Mouse (Mus musculus) midbrain, postnatal 0 days (tissue): ENCODE measurements at regions not wholly inside any gene's neighbourhood (a gene's known extent, or its start where the extent isn't known, plus 50 kb on each side); places are given as distances from the start of the nearest gene placed in this dataset.

Experiments used
- ATAC-seq: fragments of 200-750 bp; cut with Nextera tagmentation; 2 replicates; pipeline ENCODE4 v1.8.0; 2017; ENCODE audit warnings: moderate number of reproducible peaks, mild to moderate bottlenecking, moderate TSS enrichment, moderate library complexity; ENCODE audit not compliant: low FRiP score
- DNase-seq: peaks from one replicate; pipeline ENCODE4 v3.0.0-alpha.2; 2015; ENCODE audit warnings: low spot score
- H3K27ac ChIP-seq: fragments of 300-500 bp; sonication (generic); 2 replicates; pipeline ENCODE4 v1.5.1; 2014; ENCODE audit warnings: low read depth, mild to moderate bottlenecking, low read length, mixed read lengths
- H3K27me3 ChIP-seq: fragments of 300-500 bp; sonication (generic); 2 replicates; pipeline ENCODE4 v1.6.1; 2014; ENCODE audit warnings: low read length, control low read depth, mixed read lengths; ENCODE audit not compliant: insufficient read depth
- H3K36me3 ChIP-seq: fragments of 300-500 bp; sonication (generic); 2 replicates; pipeline ENCODE4 v1.6.1; 2014; ENCODE audit warnings: low read length, control low read depth, mixed read lengths; ENCODE audit not compliant: insufficient read depth
- H3K4me1 ChIP-seq: fragments of 300-500 bp; sonication (generic); 2 replicates; pipeline ENCODE4 v1.6.1; 2014; ENCODE audit warnings: mild to moderate bottlenecking, control low read depth, antibody characterized with exemption, low read length, mixed read lengths; ENCODE audit not compliant: insufficient read depth
- H3K4me2 ChIP-seq: fragments of 300-500 bp; sonication (generic); 2 replicates; pipeline ENCODE4 v1.6.1; 2014; ENCODE audit warnings: low read depth, mild to moderate bottlenecking, low read length, mixed read lengths; ENCODE audit not compliant: poor library complexity, severe bottlenecking
- H3K4me3 ChIP-seq: fragments of 300-500 bp; sonication (generic); 2 replicates; pipeline ENCODE4 v1.5.1; 2014; ENCODE audit warnings: low read depth, mild to moderate bottlenecking, low read length, moderate library complexity
- H3K9ac ChIP-seq: fragments of 300-500 bp; sonication (generic); replicated peaks from 2 replicates; pipeline ENCODE4 v1.6.1; 2014; ENCODE audit warnings: mild to moderate bottlenecking, low read length, moderate library complexity, mixed read lengths; ENCODE audit not compliant: poor library complexity, severe bottlenecking
- H3K9me3 ChIP-seq: fragments of 300-500 bp; sonication (generic); 2 replicates; pipeline ENCODE4 v1.6.1; 2016; ENCODE audit warnings: low read length, control low read depth
- CTCF ChIP-seq: IDR thresholded peaks from 2 replicates; pipeline ENCODE4 v1.5.1; 2016; ENCODE audit warnings: antibody characterized with exemption, mild to moderate bottlenecking
- WGBS: fragments of 180-500 bp; shearing (Covaris S2); extraction: QIAGEN DNeasy Blood & Tissue Kit; methylation state at CpG from one replicate; pipeline ENCODE4 v1.1.7; 2014; 5-methylcytosine and 5-hydroxymethylcytosine counted together

DNA sequence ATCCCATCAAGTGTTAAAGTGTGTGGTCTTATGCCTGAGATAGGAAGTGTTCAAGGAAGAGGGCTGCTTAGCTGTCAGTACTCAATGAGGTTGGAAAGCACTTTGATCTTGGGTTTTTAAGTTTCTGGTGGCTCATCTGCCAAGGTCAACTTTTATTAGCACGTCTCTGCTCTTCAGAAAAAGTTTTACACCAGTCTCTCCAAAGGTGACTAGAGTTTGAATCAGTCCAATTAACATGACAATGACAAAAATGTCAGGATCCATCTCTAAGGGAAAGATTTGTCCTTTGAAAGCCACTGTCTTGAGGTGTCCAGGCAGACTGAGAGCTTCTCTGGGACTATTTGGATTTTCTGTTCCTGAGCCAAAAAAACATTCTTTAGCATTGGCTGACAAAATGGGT is 73.4 kb upstream of the Egr2 start:
- no peak for ATAC-seq
- H3K36me3 ChIP-seq = no peaks in the 10 kb centered on the region
- H3K27me3 ChIP-seq = no peaks in the 10 kb centered on the region
- H3K4me3 ChIP-seq = no peak overlapping the region
- WGBS = 38% methylated on average over 1 of the region's 1 CpGs
- no peak for DNase-seq
- no peak overlapping the region for H3K27ac ChIP-seq
- TF ChIP-seq CTCF = no peak
- H3K4me2 ChIP-seq = no peak overlapping the region
- no peak overlapping the region for H3K9ac ChIP-seq
- H3K9me3 ChIP-seq = no peaks in the 10 kb centered on the region
- H3K4me1 ChIP-seq = no peaks in the 10 kb centered on the region

DNA sequence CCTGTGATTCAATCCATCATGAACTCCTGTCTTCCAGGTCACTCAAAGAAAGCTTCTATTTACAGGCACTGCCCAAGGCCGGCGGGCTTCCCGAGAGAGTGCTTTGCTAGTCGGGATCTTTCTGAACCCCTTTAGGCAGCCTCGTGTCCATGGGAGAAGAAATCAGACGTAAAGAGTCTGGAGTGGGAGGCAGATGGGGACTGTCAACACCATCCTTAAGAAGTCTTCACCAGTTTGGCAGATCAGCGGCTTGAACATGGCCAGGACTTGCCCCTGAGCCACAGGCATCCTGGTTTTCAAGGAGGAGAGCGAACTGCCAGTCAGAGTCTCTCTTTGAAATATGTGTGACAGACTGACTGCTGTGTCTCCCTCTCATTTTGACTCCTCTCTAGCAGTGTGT is 66.6 kb upstream of the Egr2 start:
- no peak overlapping the region for H3K27ac ChIP-seq

GRCm38 (mm10) chr10:67473016-67473415 is 62.3 kb upstream of the Egr2 start:
- no peak overlapping the region for H3K4me2 ChIP-seq
- H3K36me3 ChIP-seq = no peaks in the 10 kb centered on the region
- H3K27ac ChIP-seq = no peak overlapping the region
- TF ChIP-seq CTCF = no peak
- no peaks in the 10 kb centered on the region for H3K9me3 ChIP-seq
- WGBS = 91% methylated on average over 6 of the region's 6 CpGs
- DNase-seq (no peak), ATAC-seq (no peak)
- H3K27me3 ChIP-seq = no peaks in the 10 kb centered on the region
- no peak overlapping the region for H3K4me3 ChIP-seq
- no peak overlapping the region for H3K9ac ChIP-seq
- H3K4me1 ChIP-seq = no peaks in the 10 kb centered on the region

More for the DNA sequence above, 66.6 kb upstream of the Egr2 start:
- H3K27me3 ChIP-seq = no peaks in the 10 kb centered on the region
- no peaks in the 10 kb centered on the region for H3K9me3 ChIP-seq
- no peaks in the 10 kb centered on the region for H3K4me1 ChIP-seq
- ATAC-seq (no peak), DNase-seq (no peak)
- no peak overlapping the region for H3K4me3 ChIP-seq
- no peak overlapping the region for H3K4me2 ChIP-seq
- no peak for TF ChIP-seq CTCF
- WGBS = 34% methylated on average over 8 of the region's 8 CpGs
- no peak overlapping the region for H3K9ac ChIP-seq
- H3K36me3 ChIP-seq = no peaks in the 10 kb centered on the region

DNA sequence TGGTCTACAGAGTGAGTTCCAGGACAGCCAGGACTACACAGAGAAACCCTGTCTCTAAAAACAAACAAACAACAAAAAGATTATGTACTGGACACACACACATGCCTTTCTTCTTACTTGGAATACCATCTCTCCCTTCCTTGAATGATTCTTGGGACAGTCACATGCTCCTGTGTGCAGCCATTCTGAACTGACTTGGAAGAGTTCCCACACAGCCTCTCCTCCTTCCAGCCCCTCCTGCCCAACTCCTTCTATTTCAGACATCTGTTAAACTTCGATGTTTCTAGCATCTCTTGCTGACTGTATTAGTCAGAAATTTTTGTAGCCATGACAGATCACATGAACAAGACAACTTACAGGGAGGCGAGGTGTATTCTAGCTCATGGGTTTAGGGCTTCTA is 60.9 kb upstream of the Egr2 start:
- ATAC-seq (no peak), DNase-seq (no peak)
- H3K9me3 ChIP-seq = no peaks in the 10 kb centered on the region
- H3K4me3 ChIP-seq = no peak overlapping the region
- WGBS = 78% methylated on average over 2 of the region's 2 CpGs
- H3K36me3 ChIP-seq = no peaks in the 10 kb centered on the region
- no peaks in the 10 kb centered on the region for H3K4me1 ChIP-seq
- H3K27ac ChIP-seq = no peak overlapping the region
- no peaks in the 10 kb centered on the region for H3K27me3 ChIP-seq
- no peak overlapping the region for H3K9ac ChIP-seq
- no peak overlapping the region for H3K4me2 ChIP-seq
- no peak for TF ChIP-seq CTCF

DNA sequence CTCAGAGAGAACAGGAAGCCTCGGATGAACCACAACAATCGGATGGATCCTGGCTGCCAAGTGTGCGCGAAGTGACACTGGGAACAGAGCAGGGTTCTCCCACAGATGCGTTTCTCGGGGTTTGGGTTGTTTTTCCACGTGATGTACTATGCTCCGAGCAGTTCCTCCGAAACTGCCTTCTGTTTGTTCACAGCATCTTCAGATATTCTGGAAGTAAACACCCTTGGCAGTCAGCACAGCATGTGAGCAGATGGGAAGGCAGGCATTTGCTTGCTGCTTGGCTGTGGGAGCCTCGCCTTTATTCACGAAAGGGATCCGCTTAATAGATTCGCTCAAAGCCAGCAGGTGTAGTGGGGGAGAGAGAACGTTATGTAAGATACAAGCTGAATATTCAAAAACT is 53.0 kb upstream of the Egr2 start:
- no peak overlapping the region for H3K9ac ChIP-seq
- H3K36me3 ChIP-seq = no peaks in the 10 kb centered on the region
- H3K27ac ChIP-seq = no peak overlapping the region
- H3K9me3 ChIP-seq = no peaks in the 10 kb centered on the region
- DNase-seq = peak; percentile 39
- H3K27me3 ChIP-seq = no peaks in the 10 kb centered on the region
- H3K4me1 ChIP-seq = no peaks in the 10 kb centered on the region
- WGBS = 50% methylated on average over 14 of the region's 14 CpGs
- no peak overlapping the region for H3K4me2 ChIP-seq
- no peak overlapping the region for H3K4me3 ChIP-seq
- no peak for ATAC-seq
- no peak for TF ChIP-seq CTCF

- H3K9ac ChIP-seq = no peak overlapping the region
- no peaks in the 10 kb centered on the region for H3K9me3 ChIP-seq
- 85% methylated on average over 7 of the region's 7 CpGs for WGBS
- no peaks in the 10 kb centered on the region for H3K4me1 ChIP-seq
- no peak for TF ChIP-seq CTCF
- H3K36me3 ChIP-seq = no peaks in the 10 kb centered on the region
- no peak for DNase-seq
- no peak overlapping the region for H3K4me3 ChIP-seq
- no peaks in the 10 kb centered on the region for H3K27me3 ChIP-seq
- no peak overlapping the region for H3K27ac ChIP-seq
- no peak for ATAC-seq
- no peak overlapping the region for H3K4me2 ChIP-seq
Measured at GRCm38 (mm10) chr10:67483371-67483770, 51.9 kb upstream of the Egr2 start.
